Mouse (Mus musculus) kidney, adult 11 months (tissue): ENCODE measurements around the gene Gm20388.

Experiments
- DNase-seq: peaks from one replicate; pipeline ENCODE4 v3.0.0; 2022

Gene Gm20388

GRCm38 (mm10) chr8:122359111-122359775 is 2448.6 kb downstream of the Gm20388 start:
- DNase-seq = no peak

- no peak for DNase-seq
Observed at GRCm38 (mm10) chr8:122360696-122361416, 2450.2 kb downstream of the Gm20388 start, which contains the start of gene Trhr2. Gene Trhr2 (minus strand): TSS chr8:122360746.

GRCm38 (mm10) chr8:122362271-122362670 is 2451.6 kb downstream of the Gm20388 start:
- DNase-seq = no peak

GRCm38 (mm10) chr8:122362967-122363366 is 2452.3 kb downstream of the Gm20388 start:
- no peak for DNase-seq

- DNase-seq = no peak
Observed at GRCm38 (mm10) chr8:122368494-122368893, 2457.9 kb downstream of the Gm20388 start.

- DNase-seq = peak; percentile 48
Observed at GRCm38 (mm10) chr8:122369665-122370064, 2459.0 kb downstream of the Gm20388 start.

GRCm38 (mm10) chr8:122371706-122372105 is 2461.1 kb downstream of the Gm20388 start:
- no peak for DNase-seq

- no peak for DNase-seq
Observed at GRCm38 (mm10) chr8:122375320-122375719, 2464.7 kb downstream of the Gm20388 start.

- DNase-seq = no peak
Observed at GRCm38 (mm10) chr8:122375751-122376364, 2465.2 kb downstream of the Gm20388 start.

GRCm38 (mm10) chr8:122376365-122377231 is 2466.0 kb downstream of the Gm20388 start, which contains the start of gene Zc3h18:
Gene Zc3h18 (plus strand): TSS chr8:122376609.
- peak; percentile 98 for DNase-seq

- no peak for DNase-seq
Observed at GRCm38 (mm10) chr8:122383039-122383438, 2472.4 kb downstream of the Gm20388 start.

GRCm38 (mm10) chr8:122389357-122389756 is 2478.7 kb downstream of the Gm20388 start:
- no peak for DNase-seq

GRCm38 (mm10) chr8:122390758-122391157 is 2480.1 kb downstream of the Gm20388 start:
- no peak for DNase-seq

GRCm38 (mm10) chr8:122393717-122394116 is 2483.1 kb downstream of the Gm20388 start:
- no peak for DNase-seq

GRCm38 (mm10) chr8:122395291-122395690 is 2484.7 kb downstream of the Gm20388 start:
- DNase-seq = no peak

- no peak for DNase-seq
Observed at GRCm38 (mm10) chr8:122398186-122398585, 2487.5 kb downstream of the Gm20388 start.

- DNase-seq = peak; percentile 81
Observed at GRCm38 (mm10) chr8:122405146-122405805, 2494.6 kb downstream of the Gm20388 start.

- no peak for DNase-seq
Observed at GRCm38 (mm10) chr8:122407678-122408077, 2497.0 kb downstream of the Gm20388 start.

- no peak for DNase-seq
Observed at GRCm38 (mm10) chr8:122414311-122414710, 2503.7 kb downstream of the Gm20388 start.

- no peak for DNase-seq
Observed at GRCm38 (mm10) chr8:122415554-122415953, 2504.9 kb downstream of the Gm20388 start.

- DNase-seq = no peak
Observed at GRCm38 (mm10) chr8:122419881-122420555, 2509.4 kb downstream of the Gm20388 start.
